Mouse (Mus musculus): ENCODE data around the gene Clstn3.

DNA sequence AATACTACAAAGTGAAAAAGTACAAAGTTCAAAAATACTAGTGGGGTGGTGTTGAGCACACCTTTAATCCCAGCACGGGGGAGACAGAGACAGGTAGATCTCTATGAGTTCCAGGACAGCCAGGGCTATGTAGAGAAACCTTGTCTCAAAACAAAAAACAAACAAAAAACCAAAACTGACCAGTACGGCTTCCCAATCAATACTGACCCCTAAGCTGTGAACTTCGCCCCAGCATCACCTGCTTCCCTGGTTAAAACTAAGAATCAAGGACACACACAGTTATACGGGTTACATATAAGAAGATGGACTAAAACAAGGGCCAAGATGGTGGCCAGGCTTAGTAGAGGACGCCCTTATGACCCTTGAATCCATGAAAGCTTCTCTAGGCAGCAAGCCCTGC is 8.4 kb downstream of the Clstn3 start:
- TF ChIP-seq ZC3H11A (IDR thresholded peaks at IDR 0.05; ENCODE audit: low read depth, low read length) (no peak), KAT2A (IDR thresholded peaks at IDR 0.05; ENCODE audit: insufficient replicate concordance, low read length) (no peak), CTCF (conservative IDR thresholded peaks at IDR 0.05 in 1 of 2, IDR thresholded peaks at IDR 0.05 in 1 of 2; ENCODE audit: low read depth in 2 of 2, low read length in 2 of 2) (no peak), PAX5 (IDR thresholded peaks at IDR 0.05; ENCODE audit: low read length) (no peak), MAFK (IDR thresholded peaks at IDR 0.05; ENCODE audit: insufficient replicate concordance, low read length) (no peak), NRF1 (IDR thresholded peaks at IDR 0.05; ENCODE audit: low read depth, low read length) (no peak), CHD2 (IDR thresholded peaks at IDR 0.05; ENCODE audit: low read length) (no peak), UBTF (IDR thresholded peaks at IDR 0.05; ENCODE audit: low read depth, low read length) (no peak), MAZ (IDR thresholded peaks at IDR 0.05; ENCODE audit: low read depth, low read length) (no peak), MYC (IDR thresholded peaks at IDR 0.05; ENCODE audit: low read depth, low read length) (no peak), POLR2A (IDR thresholded peaks at IDR 0.05; ENCODE audit: low read depth, low read length) (no peak), EP300 (IDR thresholded peaks at IDR 0.05; ENCODE audit: low read length) (no peak), USF1 (IDR thresholded peaks at IDR 0.05; ENCODE audit: low read depth, low read length) (no peak), ZMIZ1 (IDR thresholded peaks at IDR 0.05; ENCODE audit: low read depth, low read length) (no peak)

Measured in CH12.LX (cell line).